Mouse (Mus musculus): ENCODE measurements at regions not wholly inside any gene's neighbourhood (a gene's known extent, or its start where the extent isn't known, plus 50 kb on each side); places are given as distances from the start of the nearest gene placed in this dataset.

GRCm38 (mm10) chr9:59097564-59097963, 61.3 kb upstream of the Neo1 start:
- TF ChIP-seq POLR2A (IDR thresholded peaks at IDR 0.05; ENCODE audit: borderline replicate concordance, extremely low read depth, insufficient read depth, insufficient read length, poor library complexity, severe bottlenecking), result no peak
- no peak for TF ChIP-seq CTCF (IDR thresholded peaks at IDR 0.05; ENCODE audit: borderline replicate concordance, extremely low read depth, insufficient read depth, insufficient read length)
